Mouse (Mus musculus) lung, embryonic 15.5 days (tissue): ENCODE measurements around the gene Taar8a. TPM values are rescaled to one million over a fixed set of nuclear protein-coding genes. Genes with fewer than 3 reads are reported as not detected.
"Not testable (repeated sequence)": the region's sequence is repeated elsewhere in the genome, so short reads cannot be mapped to it uniquely, and the experiment has no call there.

Experiments
- ATAC-seq: fragments of 200-750 bp; cut with Nextera tagmentation; 2 replicates; pipeline ENCODE4 v1.8.0; 2017; ENCODE audit warnings: moderate number of reproducible peaks, borderline replicate concordance; ENCODE audit not compliant: low FRiP score, low TSS enrichment; ENCODE audit errors: extremely low read depth
- H3K27ac ChIP-seq: fragments of 300-500 bp; sonication (generic); 2 replicates; pipeline ENCODE4 v1.5.1; 2015; ENCODE audit warnings: moderate library complexity, mild to moderate bottlenecking, inconsistent platforms
- H3K27me3 ChIP-seq: fragments of 300-500 bp; sonication (generic); 2 replicates; pipeline ENCODE4 v1.6.1; 2015; ENCODE audit warnings: inconsistent platforms
- H3K36me3 ChIP-seq: fragments of 300-500 bp; sonication (generic); 2 replicates; pipeline ENCODE4 v1.6.1; 2015; ENCODE audit warnings: inconsistent platforms
- H3K4me1 ChIP-seq: fragments of 300-500 bp; sonication (generic); 2 replicates; pipeline ENCODE4 v1.6.1; 2015; ENCODE audit warnings: inconsistent platforms
- H3K4me2 ChIP-seq: fragments of 300-500 bp; sonication (generic); 2 replicates; pipeline ENCODE4 v1.6.1; 2015; ENCODE audit warnings: inconsistent platforms, mild to moderate bottlenecking, moderate library complexity
- H3K4me3 ChIP-seq: fragments of 300-500 bp; sonication (generic); 2 replicates; pipeline ENCODE4 v1.5.1; 2015; ENCODE audit warnings: mild to moderate bottlenecking, inconsistent platforms
- H3K9ac ChIP-seq: fragments of 300-500 bp; sonication (generic); 2 replicates; pipeline ENCODE4 v1.6.1; 2015; ENCODE audit warnings: inconsistent platforms
- H3K9me3 ChIP-seq: fragments of 300-500 bp; sonication (generic); 2 replicates; pipeline ENCODE4 v1.6.1; 2016; ENCODE audit warnings: inconsistent platforms
- WGBS: fragments of 180-500 bp; shearing (Covaris S2); methylation state at CpG from one replicate; pipeline ENCODE4 v1.1.7; 2015; 5-methylcytosine and 5-hydroxymethylcytosine counted together
- polyA plus RNA-seq: library from polyadenylated mRNA; unstranded; fragments of >200 nt; fragmentation: Nextera tagmentation; extraction: Ambion mirVana; gene quantifications from 2 replicates; pipeline ENCODE4 v1.2.1, GENCODE M21; 2015

Gene Taar8a
- not detected in 2 replicates for polyA plus RNA-seq

- not testable (repeated sequence) for H3K9ac ChIP-seq, H3K4me3 ChIP-seq, H3K4me1 ChIP-seq, H3K9me3 ChIP-seq, ATAC-seq, H3K36me3 ChIP-seq, H3K4me2 ChIP-seq, H3K27me3 ChIP-seq, H3K27ac ChIP-seq
- 90% methylated on average over 2 of the region's 4 CpGs for WGBS
Observed at GRCm38 (mm10) chr10:24076200-24076599, at the start of gene Taar8a. TSS of gene Taar8a (plus strand) at chr10:24076500.

GRCm38 (mm10) chr10:24026922-24027321, 49.4 kb upstream of the Taar8a start, which contains the start of gene Taar7d:
TSS of gene Taar7d (plus strand) at chr10:24027222.
- H3K4me3 ChIP-seq = no peak within 1 kb of the TSS
- H3K27me3 ChIP-seq = no peaks in the 10 kb centered on the region
- H3K9me3 ChIP-seq = no peaks in the 10 kb centered on the region
- H3K27ac ChIP-seq = no peak within 1 kb of the TSS
- no peaks in the 10 kb centered on the region for H3K4me1 ChIP-seq
- ATAC-seq = no peak
- no peaks in the 10 kb centered on the region for H3K36me3 ChIP-seq
- no peak within 1 kb of the TSS for H3K4me2 ChIP-seq
- no peak within 1 kb of the TSS for H3K9ac ChIP-seq

GRCm38 (mm10) chr10:24031347-24031746, 45.0 kb upstream of the Taar8a start:
- ATAC-seq = no peak

GRCm38 (mm10) chr10:24037314-24037713, 39.0 kb upstream of the Taar8a start, which contains the start of gene Taar7e:
TSS of gene Taar7e (plus strand) at chr10:24037614.
- H3K4me1 ChIP-seq = no peaks in the 10 kb centered on the region
- no peak for ATAC-seq
- no peaks in the 10 kb centered on the region for H3K36me3 ChIP-seq
- H3K4me3 ChIP-seq = no peak within 1 kb of the TSS
- H3K9me3 ChIP-seq = no peaks in the 10 kb centered on the region
- no peak within 1 kb of the TSS for H3K9ac ChIP-seq
- H3K27ac ChIP-seq = no peak within 1 kb of the TSS
- H3K27me3 ChIP-seq = no peaks in the 10 kb centered on the region
- WGBS = 80% methylated on average over 2 of the region's 2 CpGs
- no peak within 1 kb of the TSS for H3K4me2 ChIP-seq

More at GRCm38 (mm10) chr10:24031347-24031746, 45.0 kb upstream of the Taar8a start:
- Histone ChIP-seq H3K27ac (no peak overlapping the region), H3K36me3 (no peaks in the 10 kb centered on the region), H3K4me2 (no peak overlapping the region), H3K4me3 (no peak overlapping the region), H3K4me1 (no peaks in the 10 kb centered on the region), H3K9ac (no peak overlapping the region), H3K27me3 (no peaks in the 10 kb centered on the region), H3K9me3 (no peaks in the 10 kb centered on the region)

- WGBS = 41% methylated on average over 2 of the region's 2 CpGs
- H3K4me2 ChIP-seq = no peak overlapping the region
- H3K9me3 ChIP-seq = no peaks in the 10 kb centered on the region
- no peak overlapping the region for H3K9ac ChIP-seq
- no peaks in the 10 kb centered on the region for H3K27me3 ChIP-seq
- no peak overlapping the region for H3K4me3 ChIP-seq
- H3K4me1 ChIP-seq = no peaks in the 10 kb centered on the region
- H3K36me3 ChIP-seq = no peaks in the 10 kb centered on the region
- no peak overlapping the region for H3K27ac ChIP-seq
- ATAC-seq = no peak
Observed at GRCm38 (mm10) chr10:24040120-24040869, 36.0 kb upstream of the Taar8a start.

GRCm38 (mm10) chr10:24049210-24049609, 27.1 kb upstream of the Taar8a start, which contains the start of gene Taar7f:
TSS of gene Taar7f (plus strand) at chr10:24049510.
- no peak within 1 kb of the TSS for H3K4me2 ChIP-seq
- H3K4me1 ChIP-seq = no peaks in the 10 kb centered on the region
- H3K27ac ChIP-seq = no peak within 1 kb of the TSS
- ATAC-seq = no peak
- H3K4me3 ChIP-seq = no peak within 1 kb of the TSS
- no peaks in the 10 kb centered on the region for H3K36me3 ChIP-seq
- no peaks in the 10 kb centered on the region for H3K9me3 ChIP-seq
- H3K27me3 ChIP-seq = no peaks in the 10 kb centered on the region
- no peak within 1 kb of the TSS for H3K9ac ChIP-seq

- Histone ChIP-seq H3K36me3 (no peaks in the 10 kb centered on the region), H3K4me2 (no peak overlapping the region), H3K9ac (no peak overlapping the region), H3K4me3 (no peak overlapping the region), H3K27me3 (no peaks in the 10 kb centered on the region), H3K27ac (no peak overlapping the region), H3K4me1 (no peaks in the 10 kb centered on the region), H3K9me3 (no peaks in the 10 kb centered on the region)
- WGBS = 42% methylated on average over 5 of the region's 5 CpGs
- ATAC-seq = no peak
Observed at GRCm38 (mm10) chr10:24052039-24052438, 24.3 kb upstream of the Taar8a start.

- Histone ChIP-seq H3K4me2 (no peak overlapping the region), H3K27me3 (no peaks in the 10 kb centered on the region), H3K9me3 (no peaks in the 10 kb centered on the region), H3K9ac (no peak overlapping the region), H3K36me3 (no peaks in the 10 kb centered on the region), H3K4me1 (no peaks in the 10 kb centered on the region), H3K4me3 (no peak overlapping the region), H3K27ac (no peak overlapping the region)
- no peak for ATAC-seq
- WGBS = 71% methylated on average over 3 of the region's 3 CpGs
Observed at GRCm38 (mm10) chr10:24058986-24059385, 17.3 kb upstream of the Taar8a start.

- not testable (repeated sequence) for ATAC-seq, H3K36me3 ChIP-seq, H3K4me3 ChIP-seq, H3K9me3 ChIP-seq, H3K9ac ChIP-seq, H3K27me3 ChIP-seq, H3K4me2 ChIP-seq, H3K27ac ChIP-seq, H3K4me1 ChIP-seq
- 21% methylated on average over 2 of the region's 2 CpGs for WGBS
Observed at GRCm38 (mm10) chr10:24074751-24075150, 1.5 kb upstream of the Taar8a start.

- Histone ChIP-seq H3K9me3 (no peaks in the 10 kb centered on the region), H3K27me3 (no peaks in the 10 kb centered on the region), H3K27ac (no peak overlapping the region), H3K9ac (no peak overlapping the region), H3K4me3 (no peak overlapping the region), H3K4me1 (no peaks in the 10 kb centered on the region), H3K36me3 (no peaks in the 10 kb centered on the region), H3K4me2 (no peak overlapping the region)
- no peak for ATAC-seq
- 26% methylated on average over 3 of the region's 3 CpGs for WGBS
Observed at GRCm38 (mm10) chr10:24080166-24080565, 3.9 kb downstream of the Taar8a start.

- H3K4me2 ChIP-seq = no peak overlapping the region
- no peak overlapping the region for H3K9ac ChIP-seq
- no peaks in the 10 kb centered on the region for H3K36me3 ChIP-seq
- no peaks in the 10 kb centered on the region for H3K4me1 ChIP-seq
- WGBS = 64% methylated on average over 5 of the region's 5 CpGs
- no peak overlapping the region for H3K27ac ChIP-seq
- H3K27me3 ChIP-seq = no peaks in the 10 kb centered on the region
- no peak for ATAC-seq
- H3K9me3 ChIP-seq = no peaks in the 10 kb centered on the region
- no peak overlapping the region for H3K4me3 ChIP-seq
Observed at GRCm38 (mm10) chr10:24085936-24086335, 9.6 kb downstream of the Taar8a start.

- no peak overlapping the region for H3K9ac ChIP-seq
- 47% methylated on average over 5 of the region's 5 CpGs for WGBS
- H3K4me3 ChIP-seq = no peak overlapping the region
- H3K27ac ChIP-seq = no peak overlapping the region
- H3K4me2 ChIP-seq = no peak overlapping the region
- H3K27me3 ChIP-seq = no peaks in the 10 kb centered on the region
- no peak for ATAC-seq
- H3K4me1 ChIP-seq = no peaks in the 10 kb centered on the region
- H3K9me3 ChIP-seq = no peaks in the 10 kb centered on the region
- H3K36me3 ChIP-seq = no peaks in the 10 kb centered on the region
Observed at GRCm38 (mm10) chr10:24086555-24086954, 10.3 kb downstream of the Taar8a start.
